Mouse (Mus musculus): ENCODE measurements around the gene Tk2.
"Not testable (repeated sequence)": the region's sequence is repeated elsewhere in the genome, so short reads cannot be mapped to it uniquely, and the experiment has no call there.

The Tk2 gene

GRCm38 (mm10) chr8:104248276-104248675 lies at the start of gene Tk2:
Gene Tk2, minus strand, starts transcription at chr8:104248558.
- DNase-seq (ENCODE audit: low spot score) = peak; percentile 76

GRCm38 (mm10) chr8:104294396-104294795 lies 46.0 kb upstream of the Tk2 start:
- DNase-seq (ENCODE audit: low spot score) = no peak

- DNase-seq (ENCODE audit: low spot score) = not testable (repeated sequence)
These were observed 44.7 kb upstream of the Tk2 start, which contains the start of gene Cmtm2a for GRCm38 (mm10) chr8:104293081-104293480. Gene Cmtm2a, minus strand, starts transcription at chr8:104293181.

GRCm38 (mm10) chr8:104268937-104269440 lies 20.6 kb upstream of the Tk2 start:
- DNase-seq (ENCODE audit: low spot score) = no peak

DNA sequence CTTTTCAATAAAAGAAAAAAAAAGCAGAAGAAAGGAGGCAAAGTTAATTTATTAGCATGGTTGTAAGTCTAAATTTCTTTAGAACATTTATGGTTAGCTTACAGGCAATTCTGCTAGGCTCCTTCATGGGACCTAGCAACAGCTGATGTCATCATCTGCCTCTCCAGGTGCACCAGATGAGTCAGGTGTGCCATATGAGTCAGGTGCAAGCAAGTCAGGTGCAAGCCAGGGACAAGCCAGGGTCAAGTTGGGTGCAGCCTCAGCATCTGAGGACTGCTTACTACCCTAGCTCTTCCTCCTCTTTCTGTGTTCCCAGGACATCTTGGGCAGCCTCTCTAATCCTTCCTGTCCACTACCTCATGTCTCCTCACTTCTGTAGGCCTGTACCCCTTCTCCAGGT lies 20.0 kb upstream of the Tk2 start:
- no peak for DNase-seq (ENCODE audit: low spot score)

- DNase-seq (ENCODE audit: low spot score) = not testable (repeated sequence)
These were observed 16.0 kb upstream of the Tk2 start for GRCm38 (mm10) chr8:104264271-104264935.

DNA sequence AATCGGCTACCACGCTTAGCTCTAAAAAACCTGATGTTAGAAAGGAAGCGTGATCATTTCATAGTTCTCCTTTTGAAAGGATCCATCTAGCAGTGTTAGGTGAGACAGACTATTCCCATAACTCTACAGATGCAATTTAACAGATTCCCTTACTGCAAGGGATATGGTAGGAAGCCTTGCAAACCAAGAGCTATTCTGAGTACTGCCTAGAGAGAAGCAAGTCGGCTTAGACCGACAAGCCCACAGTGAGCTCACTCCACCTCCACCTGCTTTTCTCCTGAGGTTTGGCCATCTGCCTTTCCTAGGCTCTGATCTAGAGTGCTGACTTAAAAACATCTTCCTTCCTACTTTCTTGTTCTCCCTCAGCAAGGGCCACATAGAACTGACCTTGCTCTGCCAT lies 13.4 kb upstream of the Tk2 start:
- DNase-seq (ENCODE audit: low spot score) = not testable (repeated sequence)

- DNase-seq (ENCODE audit: low spot score) = no peak
These were observed 4.7 kb upstream of the Tk2 start for GRCm38 (mm10) chr8:104253016-104253415.

DNA sequence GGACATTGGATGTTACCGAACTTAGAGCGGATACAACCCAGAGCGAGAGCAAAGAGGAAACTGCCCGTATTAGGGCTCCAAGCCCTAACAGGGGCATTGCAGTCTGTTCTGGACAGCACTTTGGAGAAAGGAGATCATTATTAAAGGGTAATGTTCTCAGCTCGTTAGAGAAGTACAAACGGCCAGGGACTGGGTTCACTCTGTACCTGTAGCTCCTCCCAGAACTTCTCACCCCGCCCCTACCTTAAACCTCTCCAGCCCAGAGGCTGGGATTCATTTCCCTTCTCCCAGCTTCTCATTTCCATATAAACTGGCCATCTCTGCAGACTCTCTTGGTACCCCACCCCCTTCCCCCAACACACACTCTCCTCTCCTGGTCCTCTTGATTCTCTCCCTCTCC lies 3.1 kb upstream of the Tk2 start:
- DNase-seq (ENCODE audit: low spot score) = no peak

GRCm38 (mm10) chr8:104250439-104251367 lies 2.3 kb upstream of the Tk2 start, which contains the start of gene Cklf:
Gene Cklf, plus strand, starts transcription at chr8:104250861.
- DNase-seq (ENCODE audit: low spot score) = peak; percentile 86

DNA sequence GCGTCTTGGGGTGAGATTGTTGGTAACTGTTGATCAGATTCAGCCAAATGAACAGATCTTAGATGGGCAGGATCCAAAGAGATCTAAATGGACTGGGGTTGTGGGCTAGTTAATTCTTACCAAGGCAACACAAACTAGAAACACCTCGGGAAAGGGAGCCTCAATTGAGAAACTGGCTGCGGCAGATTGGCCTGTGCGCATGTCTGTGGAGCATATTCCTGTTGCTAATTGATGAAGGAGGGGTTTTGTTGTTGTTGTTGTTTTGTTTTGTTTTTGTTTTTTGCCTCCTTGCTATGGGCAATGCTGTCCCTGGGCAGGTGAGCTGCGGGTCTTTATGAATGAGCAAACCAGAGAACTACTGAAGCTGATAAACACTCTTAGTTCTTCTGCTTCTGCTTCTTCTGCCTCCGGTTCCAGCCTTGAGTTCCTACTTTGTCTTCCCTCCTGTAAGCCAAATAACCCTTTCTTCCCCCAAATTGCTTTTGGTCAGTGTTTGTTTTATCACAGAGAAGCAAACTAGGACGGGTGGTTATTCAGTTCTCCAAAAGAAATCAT lies 1.2 kb upstream of the Tk2 start:
- no peak for DNase-seq (ENCODE audit: low spot score)

DNA sequence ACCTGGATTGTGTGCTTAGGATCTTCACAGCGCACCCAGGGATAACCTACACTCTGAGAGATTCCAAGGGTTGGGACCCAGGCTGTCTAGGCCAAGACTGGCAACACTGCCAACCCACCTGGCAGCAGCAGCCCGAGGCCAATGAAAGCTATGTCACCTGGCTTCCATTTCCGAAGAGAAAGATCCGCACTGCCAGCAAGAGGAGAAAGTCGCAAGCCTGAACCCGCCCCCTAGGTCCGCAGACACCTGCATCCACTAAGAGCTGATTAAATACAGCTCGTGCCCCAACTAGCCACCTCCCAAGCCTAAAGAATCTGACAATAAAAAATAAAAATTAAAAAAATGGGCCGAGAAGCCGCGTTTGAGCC lies 466 bp downstream of the Tk2 start:
- DNase-seq (ENCODE audit: low spot score) = no peak

GRCm38 (mm10) chr8:104247054-104247907 lies 1.1 kb downstream of the Tk2 start:
- DNase-seq (ENCODE audit: low spot score) = no peak

DNA sequence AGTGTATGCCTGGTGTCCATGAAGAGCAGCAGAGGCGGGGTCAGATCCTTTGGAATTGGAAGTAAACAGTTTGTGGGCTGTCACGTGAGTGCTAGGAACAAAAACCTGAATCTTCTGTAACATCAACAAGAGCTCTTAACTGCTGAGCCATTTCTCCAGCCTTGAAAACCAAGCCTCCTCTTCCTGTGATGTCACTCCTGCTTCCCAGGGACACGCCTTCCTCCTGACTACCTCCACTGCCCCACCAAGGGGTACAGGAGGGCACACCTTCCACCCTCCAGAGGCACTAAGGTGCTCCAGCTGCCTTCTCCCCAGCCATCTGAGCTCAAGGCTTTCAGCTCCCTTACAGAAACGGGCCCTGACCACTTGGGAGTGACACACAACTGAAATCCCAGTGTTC lies 1.7 kb downstream of the Tk2 start:
- DNase-seq (ENCODE audit: low spot score) = no peak

- no peak for DNase-seq (ENCODE audit: low spot score)
These were observed 6.2 kb downstream of the Tk2 start for GRCm38 (mm10) chr8:104242038-104242644.

DNA sequence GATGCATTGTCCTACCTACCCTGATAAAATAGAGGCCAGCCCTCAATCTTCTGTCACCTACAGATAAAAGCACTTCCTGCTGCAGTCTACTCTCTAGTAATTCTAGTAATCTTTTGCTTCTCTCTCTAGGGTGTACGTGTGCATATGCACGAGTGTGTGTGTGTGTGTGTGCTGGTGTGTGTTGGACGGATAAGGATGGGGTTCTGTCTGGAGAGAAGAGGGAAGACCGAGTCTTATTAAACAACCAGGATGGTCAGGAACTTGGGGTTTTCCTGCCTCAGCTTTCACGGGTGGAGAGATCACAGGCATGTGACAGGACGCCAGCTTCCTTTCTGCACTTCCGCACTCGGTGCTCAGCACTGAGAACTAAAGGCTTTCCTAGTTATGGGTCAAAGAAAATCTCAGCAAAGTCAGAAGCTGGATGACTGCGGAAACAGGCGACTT lies 8.9 kb downstream of the Tk2 start:
- DNase-seq (ENCODE audit: low spot score) = no peak

DNA sequence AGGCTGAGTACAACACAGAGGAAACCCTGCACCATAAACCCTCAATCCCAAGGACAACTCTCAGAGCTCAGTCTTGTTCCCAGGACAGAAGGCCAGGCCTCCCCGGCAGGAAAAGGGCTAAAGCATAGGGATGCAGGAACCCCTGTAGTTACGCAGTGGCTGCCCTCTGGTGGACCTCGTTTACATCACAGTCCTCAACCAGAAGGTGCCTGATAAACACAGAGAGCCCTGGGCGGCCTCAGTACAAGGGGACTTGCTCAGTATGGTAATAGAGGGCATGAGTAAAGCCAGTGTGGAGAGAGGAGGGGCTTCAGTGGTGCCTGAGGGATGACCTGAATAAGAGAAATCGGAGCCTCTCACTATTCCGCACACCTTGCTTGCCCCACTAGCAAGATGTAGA lies 13.8 kb downstream of the Tk2 start:
- DNase-seq (ENCODE audit: low spot score) = peak; percentile 21

GRCm38 (mm10) chr8:104232919-104233318 lies 15.4 kb downstream of the Tk2 start:
- DNase-seq (ENCODE audit: low spot score) = peak; percentile 1

GRCm38 (mm10) chr8:104232039-104232438 lies 16.3 kb downstream of the Tk2 start:
- DNase-seq (ENCODE audit: low spot score) = peak; percentile 1

DNA sequence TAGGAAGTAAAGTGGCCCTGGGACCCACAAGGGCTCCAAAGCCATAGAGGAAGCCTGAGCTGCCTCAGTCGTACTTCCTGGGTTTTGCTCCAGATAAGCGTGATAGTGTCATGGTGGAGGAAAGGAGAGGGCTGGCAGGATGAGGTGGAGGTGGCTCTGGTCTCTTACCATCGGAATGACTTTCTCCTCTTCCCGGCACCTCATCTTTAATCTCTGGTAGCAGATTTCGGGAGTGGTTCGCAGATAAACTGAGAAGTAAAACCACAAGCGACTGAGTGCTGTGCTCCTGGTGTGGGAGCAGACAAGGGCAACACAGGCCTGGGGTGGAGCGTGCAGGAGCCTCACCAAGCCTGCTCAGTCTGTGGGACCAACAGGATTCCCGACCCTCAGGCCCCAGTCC lies 18.0 kb downstream of the Tk2 start:
- DNase-seq (ENCODE audit: low spot score) = no peak

GRCm38 (mm10) chr8:104227048-104227447 lies 21.3 kb downstream of the Tk2 start:
- no peak for DNase-seq (ENCODE audit: low spot score)
